Mouse (Mus musculus): ENCODE data around the gene Lcn12. TPM values are rescaled to one million over a fixed set of nuclear protein-coding genes. Genes with fewer than 3 reads are reported as not detected.

The Lcn12 gene
- polyA plus RNA-seq, 1 experiment from 2014 or later: not detected

DNA sequence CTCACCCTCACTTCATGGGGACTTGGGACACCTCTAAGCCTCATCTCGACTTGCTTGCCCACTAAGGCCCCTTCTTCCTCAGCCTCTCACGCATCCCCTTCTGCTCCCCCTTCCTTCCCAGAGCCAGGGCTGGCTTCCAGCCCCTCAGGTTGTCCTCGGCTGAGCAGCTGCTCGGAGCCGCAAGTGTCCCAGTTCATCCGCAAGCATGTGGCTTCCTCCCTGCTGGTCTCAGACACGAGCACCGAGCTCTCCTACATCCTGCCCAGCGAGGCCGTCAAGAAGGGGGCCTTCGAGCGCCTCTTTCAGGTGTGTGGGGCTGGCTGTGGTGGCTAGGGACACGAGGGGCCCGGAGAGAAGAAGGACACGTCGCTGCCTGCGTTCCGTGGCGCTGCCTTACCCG lies 52.6 kb downstream of the Lcn12 start:
- no peaks in the 10 kb centered on the region; the same call in 1 of the 2 replicates for H3K36me3 ChIP-seq
- WGBS: 77% methylated on average over 20 of the region's 20 CpGs

More for the DNA sequence above, 52.6 kb downstream of the Lcn12 start:
- H3K27me3 ChIP-seq (ENCODE audit: insufficient read depth, poor library complexity, severe bottlenecking): peaks cover 47% of the 10 kb centered on the region
- no peak overlapping the region for H3K27ac ChIP-seq
- no peak for DNase-seq (ENCODE audit: low spot score)
- no peak overlapping the region for H3K4me3 ChIP-seq
- H3K9me3 ChIP-seq: no peaks in the 10 kb centered on the region
- peaks cover 2% of the 10 kb centered on the region for H3K4me1 ChIP-seq

Small RNA genes within 50 kb of the gene (microRNA-seq; reads per million reads assigned to microRNA genes)
- gene Mir3087: not detected

Other genes starting within 250 kb of the Lcn12 start
- 4.0 and 6.0 TPM in 2 replicates for gene AL732309.1, start 247.0 kb downstream of the Lcn12 start, polyA plus RNA-seq (2016; fragmentation: Nextera tagmentation; extraction: Ambion mirVana)
- 17.1 and 19.0 TPM in 2 replicates for gene Tmem203, start 238.5 kb downstream of the Lcn12 start, polyA plus RNA-seq (2016; fragmentation: Nextera tagmentation; extraction: Ambion mirVana)
- 5.1 and 6.4 TPM in 2 replicates for gene Tprn, start 231.3 kb downstream of the Lcn12 start, polyA plus RNA-seq (2016; fragmentation: Nextera tagmentation; extraction: Ambion mirVana)
- gene Ssna1, start 221.5 kb downstream of the Lcn12 start, polyA plus RNA-seq (2016; fragmentation: Nextera tagmentation; extraction: Ambion mirVana): 164 and 199 TPM in 2 replicates
- gene Anapc2, start 221.4 kb downstream of the Lcn12 start, polyA plus RNA-seq (2016; fragmentation: Nextera tagmentation; extraction: Ambion mirVana): 101 and 113 TPM in 2 replicates
- not detected in 2 replicates for gene Tmem210, start 205.8 kb downstream of the Lcn12 start, polyA plus RNA-seq (2016; fragmentation: Nextera tagmentation; extraction: Ambion mirVana)
- not detected in 2 replicates for gene Lrrc26, start 204.0 kb downstream of the Lcn12 start, polyA plus RNA-seq (2016; fragmentation: Nextera tagmentation; extraction: Ambion mirVana)
- gene Grin1, start 174.7 kb downstream of the Lcn12 start, polyA plus RNA-seq (2016; fragmentation: Nextera tagmentation; extraction: Ambion mirVana): 0.93 TPM in 1 of 2 replicates, not detected in the other
- gene Man1b1, start 161.6 kb downstream of the Lcn12 start, polyA plus RNA-seq (2016; fragmentation: Nextera tagmentation; extraction: Ambion mirVana): 31.7 and 52.3 TPM in 2 replicates
- 12.9 and 19.1 TPM in 2 replicates for gene Dpp7, start 137.6 kb downstream of the Lcn12 start, polyA plus RNA-seq (2016; fragmentation: Nextera tagmentation; extraction: Ambion mirVana)
- 9.5 and 12.7 TPM in 2 replicates for gene Uap1l1, start 128.2 kb downstream of the Lcn12 start, polyA plus RNA-seq (2016; fragmentation: Nextera tagmentation; extraction: Ambion mirVana)
- 26.8 and 31.8 TPM in 2 replicates for gene Sapcd2, start 121.6 kb downstream of the Lcn12 start, polyA plus RNA-seq (2016; fragmentation: Nextera tagmentation; extraction: Ambion mirVana)
- gene Entpd2, start 98.0 kb downstream of the Lcn12 start, polyA plus RNA-seq (2016; fragmentation: Nextera tagmentation; extraction: Ambion mirVana): not detected in 2 replicates
- 14.6 and 16.5 TPM in 2 replicates for gene Npdc1, start 94.6 kb downstream of the Lcn12 start, polyA plus RNA-seq (2016; fragmentation: Nextera tagmentation; extraction: Ambion mirVana)
- not detected in 2 replicates for gene Fut7, start 70.6 kb downstream of the Lcn12 start, polyA plus RNA-seq (2016; fragmentation: Nextera tagmentation; extraction: Ambion mirVana)
- gene Abca2, start 65.2 kb downstream of the Lcn12 start, polyA plus RNA-seq (2016; fragmentation: Nextera tagmentation; extraction: Ambion mirVana): 3.5 and 4.7 TPM in 2 replicates
- 0.69 and 1.1 TPM in 2 replicates for gene Clic3, start 37.1 kb downstream of the Lcn12 start, polyA plus RNA-seq (2016; fragmentation: Nextera tagmentation; extraction: Ambion mirVana)
- 15.6 and 17.7 TPM in 2 replicates for gene Paxx, start 32.8 kb downstream of the Lcn12 start, polyA plus RNA-seq (2016; fragmentation: Nextera tagmentation; extraction: Ambion mirVana)
- gene Ptgds, start 23.9 kb downstream of the Lcn12 start, polyA plus RNA-seq (2016; fragmentation: Nextera tagmentation; extraction: Ambion mirVana): 0.18 and 0.32 TPM in 2 replicates
- 86.0 and 92.1 TPM in 2 replicates for gene Fbxw5, start 6.8 kb upstream of the Lcn12 start, polyA plus RNA-seq (2016; fragmentation: Nextera tagmentation; extraction: Ambion mirVana)
- 4.2 and 6.0 TPM in 2 replicates for gene C8g, start 7.8 kb upstream of the Lcn12 start, polyA plus RNA-seq (2016; fragmentation: Nextera tagmentation; extraction: Ambion mirVana)
- gene Traf2, start 53.0 kb upstream of the Lcn12 start, polyA plus RNA-seq (2016; fragmentation: Nextera tagmentation; extraction: Ambion mirVana): 29.7 and 30.9 TPM in 2 replicates
- 336 and 382 TPM in 2 replicates for gene Edf1, start 63.9 kb upstream of the Lcn12 start, polyA plus RNA-seq (2016; fragmentation: Nextera tagmentation; extraction: Ambion mirVana)
- gene Mamdc4, start 80.9 kb upstream of the Lcn12 start, polyA plus RNA-seq (2016; fragmentation: Nextera tagmentation; extraction: Ambion mirVana): 1.6 and 3.7 TPM in 2 replicates
- 160 and 170 TPM in 2 replicates for gene Phpt1, start 81.3 kb upstream of the Lcn12 start, polyA plus RNA-seq (2016; fragmentation: Nextera tagmentation; extraction: Ambion mirVana)
- gene Ajm1, start 87.8 kb upstream of the Lcn12 start, polyA plus RNA-seq (2016; fragmentation: Nextera tagmentation; extraction: Ambion mirVana): 0.08 TPM in 1 of 2 replicates, not detected in the other
- 57.9 and 69.6 TPM in 2 replicates for gene Rabl6, start 114.6 kb upstream of the Lcn12 start, polyA plus RNA-seq (2016; fragmentation: Nextera tagmentation; extraction: Ambion mirVana)
- gene Ccdc183, start 123.8 kb upstream of the Lcn12 start, polyA plus RNA-seq (2016; fragmentation: Nextera tagmentation; extraction: Ambion mirVana): 0.07 and 0.21 TPM in 2 replicates
- 14.9 and 18.5 TPM in 2 replicates for gene Tmem141, start 128.1 kb upstream of the Lcn12 start, polyA plus RNA-seq (2016; fragmentation: Nextera tagmentation; extraction: Ambion mirVana)
- gene Fcna, start 134.1 kb upstream of the Lcn12 start, polyA plus RNA-seq (2016; fragmentation: Nextera tagmentation; extraction: Ambion mirVana): 0.26 and 1.5 TPM in 2 replicates
- gene Lcn8, start 159.2 kb upstream of the Lcn12 start, polyA plus RNA-seq (2016; fragmentation: Nextera tagmentation; extraction: Ambion mirVana): not detected in 2 replicates
- gene Lcn5, start 164.0 kb upstream of the Lcn12 start, polyA plus RNA-seq (2016; fragmentation: Nextera tagmentation; extraction: Ambion mirVana): not detected in 2 replicates
- not detected in 2 replicates for gene Lcn6, start 182.9 kb upstream of the Lcn12 start, polyA plus RNA-seq (2016; fragmentation: Nextera tagmentation; extraction: Ambion mirVana)
- gene Lcn10, start 188.8 kb upstream of the Lcn12 start, polyA plus RNA-seq (2016; fragmentation: Nextera tagmentation; extraction: Ambion mirVana): not detected in 2 replicates
- not detected in 2 replicates for gene Obp2a, start 206.1 kb upstream of the Lcn12 start, polyA plus RNA-seq (2016; fragmentation: Nextera tagmentation; extraction: Ambion mirVana)
- gene Bmyc, start 212.8 kb upstream of the Lcn12 start, polyA plus RNA-seq (2016; fragmentation: Nextera tagmentation; extraction: Ambion mirVana): 53.4 and 65.8 TPM in 2 replicates
- not detected in 2 replicates for gene Obp2b, start 243.1 kb upstream of the Lcn12 start, polyA plus RNA-seq (2016; fragmentation: Nextera tagmentation; extraction: Ambion mirVana)

Measured in heart, embryonic 10.5 days (tissue).